Mouse (Mus musculus): ENCODE results near the gene Gja3. TPM values are rescaled to one million over a fixed set of nuclear protein-coding genes. Genes with fewer than 3 reads are reported as not detected.

The Gja3 gene
- under 1 TPM in 1 of 2 experiments, not detected in 1; 0.12 TPM for total RNA-seq (2021)
- long read RNA-seq, experiment 1, result 0 reads
- long read RNA-seq, experiment 2, partial matches to known transcripts, result 0 of 1 reads
- long read RNA-seq, experiment 2, other reads (novel, unspliced or antisense), result 0 of 1 reads

GRCm38 (mm10) chr14:57057563-57058321 lies at the start of gene Gja3:
TSS of gene Gja3 (minus strand) at chr14:57058100.
- DNase-seq (ENCODE audit: extremely low spot score in 1 of 2, low spot score in 2 of 2), result peak; percentile 22 to 24
- no peak for TF ChIP-seq CTCF (IDR thresholded peaks at IDR 0.05)
- no peak within 1 kb of the TSS for H3K27ac ChIP-seq
- intact Hi-C loops (cut with DNase I), result no loop called here
- peak within 1 kb of the TSS; percentile 39 for H3K4me3 ChIP-seq

GRCm38 (mm10) chr14:57107091-57107490 lies 49.2 kb upstream of the Gja3 start:
- intact Hi-C loops (cut with DNase I), result loop anchor here (5.0 kb wide), 3 partner anchors 140 to 300 kb away; no protein-coding TSS in a partner anchor
- DNase-seq (ENCODE audit: extremely low spot score in 1 of 2, low spot score in 2 of 2), result no peak
- no peak overlapping the region for H3K4me3 ChIP-seq
- no peak for TF ChIP-seq CTCF (IDR thresholded peaks at IDR 0.05)
- H3K27ac ChIP-seq, result no peak overlapping the region

GRCm38 (mm10) chr14:57105721-57106120 lies 47.8 kb upstream of the Gja3 start:
- intact Hi-C loops (cut with DNase I), result loop anchor here (5.0 kb wide), 3 partner anchors 142 to 302 kb away; no protein-coding TSS in a partner anchor
- no peak for DNase-seq (ENCODE audit: extremely low spot score in 1 of 2, low spot score in 2 of 2)
- Histone ChIP-seq H3K27ac (no peak overlapping the region), H3K4me3 (no peak overlapping the region)
- no peak for TF ChIP-seq CTCF (IDR thresholded peaks at IDR 0.05)

GRCm38 (mm10) chr14:57105111-57105510 lies 47.2 kb upstream of the Gja3 start:
- H3K4me3 ChIP-seq, result no peak overlapping the region

GRCm38 (mm10) chr14:57104106-57105023 lies 46.5 kb upstream of the Gja3 start, which contains the start of gene Gjb2:
TSS of gene Gjb2 (minus strand) at chr14:57104702.
- H3K27ac ChIP-seq, result no peak within 1 kb of the TSS
- DNase-seq (ENCODE audit: extremely low spot score in 1 of 2, low spot score in 2 of 2), result peak; percentile 31 to 36
- intact Hi-C loops (cut with DNase I), result loop anchor here (5.0 kb wide), 3 partner anchors 143 to 303 kb away; no protein-coding TSS in a partner anchor
- H3K4me3 ChIP-seq, result peak within 1 kb of the TSS; percentile 60
- TF ChIP-seq CTCF (IDR thresholded peaks at IDR 0.05), result peak; percentile 2

More at GRCm38 (mm10) chr14:57105111-57105510, 47.2 kb upstream of the Gja3 start:
- intact Hi-C loops (cut with DNase I), result loop anchor here (5.0 kb wide), 3 partner anchors 142 to 302 kb away; no protein-coding TSS in a partner anchor
- no peak for DNase-seq (ENCODE audit: extremely low spot score in 1 of 2, low spot score in 2 of 2)
- H3K27ac ChIP-seq, result no peak overlapping the region
- TF ChIP-seq CTCF (IDR thresholded peaks at IDR 0.05), result no peak

- TF ChIP-seq CTCF (IDR thresholded peaks at IDR 0.05), result no peak
- intact Hi-C loops (cut with DNase I), result no loop called here
Observed at GRCm38 (mm10) chr14:57103711-57104105, 45.8 kb upstream of the Gja3 start.

GRCm38 (mm10) chr14:57103121-57103520 lies 45.2 kb upstream of the Gja3 start:
- no peak for TF ChIP-seq CTCF (IDR thresholded peaks at IDR 0.05)
- Histone ChIP-seq H3K4me3 (no peak overlapping the region; the same call in 1 of the 2 replicates), H3K27ac (no peak overlapping the region)
- intact Hi-C loops (cut with DNase I), result no loop called here
- no peak for DNase-seq (ENCODE audit: extremely low spot score in 1 of 2, low spot score in 2 of 2)

More at GRCm38 (mm10) chr14:57103711-57104105, 45.8 kb upstream of the Gja3 start:
- Histone ChIP-seq H3K27ac (no peak overlapping the region), H3K4me3 (peak overlapping the region; percentile 60)
- DNase-seq (ENCODE audit: extremely low spot score in 1 of 2, low spot score in 2 of 2), result no peak

GRCm38 (mm10) chr14:57101623-57102022 lies 43.7 kb upstream of the Gja3 start:
- DNase-seq (ENCODE audit: extremely low spot score in 1 of 2, low spot score in 2 of 2), result no peak
- no peak for TF ChIP-seq CTCF (IDR thresholded peaks at IDR 0.05)
- intact Hi-C loops (cut with DNase I), result no loop called here

GRCm38 (mm10) chr14:57095855-57096254 lies 38.0 kb upstream of the Gja3 start:
- no peak for TF ChIP-seq CTCF (IDR thresholded peaks at IDR 0.05)
- no peak overlapping the region for H3K4me3 ChIP-seq
- intact Hi-C loops (cut with DNase I), result no loop called here
- no peak overlapping the region for H3K27ac ChIP-seq
- no peak for DNase-seq (ENCODE audit: extremely low spot score in 1 of 2, low spot score in 2 of 2)

More at GRCm38 (mm10) chr14:57101623-57102022, 43.7 kb upstream of the Gja3 start:
- Histone ChIP-seq H3K27ac (no peak overlapping the region), H3K4me3 (no peak overlapping the region)

GRCm38 (mm10) chr14:57093029-57093428 lies 35.1 kb upstream of the Gja3 start:
- Histone ChIP-seq H3K4me3 (no peak overlapping the region), H3K27ac (no peak overlapping the region)
- intact Hi-C loops (cut with DNase I), result loop anchor here (5.0 kb wide), 1 partner anchor 269 kb away; no protein-coding TSS in a partner anchor
- peak; percentile 46 to 65 for DNase-seq (ENCODE audit: extremely low spot score in 1 of 2, low spot score in 2 of 2)
- TF ChIP-seq CTCF (IDR thresholded peaks at IDR 0.05), result peak; percentile 67

- DNase-seq (ENCODE audit: extremely low spot score in 1 of 2, low spot score in 2 of 2), result no peak
- no peak overlapping the region for H3K4me3 ChIP-seq
- no peak for TF ChIP-seq CTCF (IDR thresholded peaks at IDR 0.05)
- intact Hi-C loops (cut with DNase I), result loop anchor here (5.0 kb wide), 1 partner anchor 272 kb away; no protein-coding TSS in a partner anchor
- H3K27ac ChIP-seq, result no peak overlapping the region
Observed at GRCm38 (mm10) chr14:57090001-57090400, 32.1 kb upstream of the Gja3 start.

All from left cerebral cortex, adult 2 months (tissue).